32 mouse cellular contexts compared by ENCODE assay signal in the genomic region with DNA sequence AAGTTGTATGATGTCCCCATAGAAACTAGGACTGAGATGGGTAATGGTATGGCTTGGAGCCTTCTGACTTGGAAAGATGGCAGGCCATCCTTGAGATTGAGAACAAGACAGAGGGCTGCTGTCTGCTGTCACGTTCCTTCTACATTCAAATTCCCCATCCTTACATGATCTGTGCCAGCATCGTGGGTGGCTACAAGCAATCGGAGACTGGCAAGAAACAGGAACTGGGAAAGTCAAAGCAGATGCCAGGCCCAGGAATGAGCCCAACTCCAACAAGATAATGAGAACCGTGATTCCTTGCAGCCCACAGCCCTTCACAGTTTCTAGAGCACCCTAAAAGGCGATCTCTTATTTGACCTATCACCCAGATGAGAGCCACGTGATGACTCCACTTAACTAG. TPM values are rescaled to one million over a fixed set of nuclear protein-coding genes. Genes with fewer than 3 reads are reported as not detected.
DNase-seq lines count a peak whose midpoint lies in the region; ATAC-seq and TF ChIP-seq lines count a peak whose summit lies in the region.
"Had no signal": no experiment of that assay in that cellular context is flagged by ENCODE, and none has a peak within 500 bp of the region (broad histone marks: within the 10 kb centered on the region; RNA-seq: fewer than 3 reads in every experiment).

No protein-coding gene starts in this region.

- peak; percentile 72 for ATAC-seq in frontal cortex, adult (ENCODE audit: low TSS enrichment)
- ATAC-seq in lung, postnatal 0 days, result no peak
- no peak for ATAC-seq in granulocyte monocyte progenitor cell, adult 5-6 weeks (replicated peaks; ENCODE audit: poor library complexity, severe bottlenecking)
- ATAC-seq: forebrain, embryonic 16.5 days; hindbrain, postnatal 0 days; inflammation-experienced regulatory T-cells, adult 6 months; intestine, embryonic 16.5 days; Patski had no signal

- no peaks in the 10 kb centered on the region for H3K9me3 ChIP-seq in lung, postnatal 0 days (ENCODE audit: low read length)
- H3K9me3 ChIP-seq: embryonic facial prominence, embryonic 10.5 days; embryonic facial prominence, embryonic 13.5 days; forebrain, embryonic 12.5 days; heart, embryonic 13.5 days had no signal

- no peak overlapping the region for H3K4me3 ChIP-seq in lung, postnatal 0 days (ENCODE audit: low read depth, low read length)
- H3K4me3 ChIP-seq: embryonic facial prominence, embryonic 10.5 days; embryonic facial prominence, embryonic 13.5 days; erythroblast, embryonic 14.5 days; forebrain, embryonic 12.5 days; heart, embryonic 13.5 days had no signal

- H3K36me3 ChIP-seq in lung, postnatal 0 days (ENCODE audit: insufficient read depth, low read length), result no peaks in the 10 kb centered on the region
- H3K36me3 ChIP-seq: embryonic facial prominence, embryonic 10.5 days; embryonic facial prominence, embryonic 13.5 days; forebrain, embryonic 12.5 days; G1E; heart, embryonic 13.5 days had no signal

- no peak for DNase-seq in frontal cortex, postnatal 25 days (ENCODE audit: low spot score in 2 of 2)
- peak; percentile 19 for DNase-seq in layer of hippocampus, adult 9-11 months
- DNase-seq in layer of hippocampus, postnatal 14 days (ENCODE audit: low spot score in 2 of 2), result no peak
- peak; percentile 53 to 65 for DNase-seq in right cerebral cortex, postnatal 10 days (ENCODE audit: low spot score in 2 of 2)
- peak; percentile 35 to 39 for DNase-seq in right cerebral cortex, postnatal 36 days (ENCODE audit: low spot score in 2 of 2)
- DNase-seq in lung, postnatal 0 days (ENCODE audit: low spot score), result no peak
- DNase-seq: adrenal gland, adult 2 months; adrenal gland, postnatal 14 days; B cell, adult 2 months; cerebellum, adult 11-12 months; cerebellum, adult 8-10 months; cerebellum, postnatal 10 days; cerebellum, postnatal 36 days; embryo, embryonic 11 days; gastrocnemius, postnatal 10 days; gastrocnemius, postnatal 36 days; heart, postnatal 14 days; heart, postnatal 4 days had no signal

- H3K4me2 ChIP-seq in lung, postnatal 0 days (replicated peaks; ENCODE audit: low read depth, low read length), result no peak overlapping the region
- H3K4me2 ChIP-seq: embryonic facial prominence, embryonic 13.5 days; forebrain, embryonic 12.5 days; heart, embryonic 13.5 days; hindbrain, embryonic 14.5 days had no signal

- H3K9ac ChIP-seq in lung, postnatal 0 days (replicated peaks; ENCODE audit: low read depth), result no peak overlapping the region
- H3K9ac ChIP-seq: embryonic facial prominence, embryonic 13.5 days; forebrain, embryonic 12.5 days; heart, embryonic 13.5 days; hindbrain, embryonic 14.5 days had no signal

- TF ChIP-seq CTCF in lung, postnatal 0 days (IDR thresholded peaks at IDR 0.05), result no peak

- WGBS in lung, postnatal 0 days, result 79% methylated on average over 6 of the region's 6 CpGs

- H3K4me1 ChIP-seq in lung, postnatal 0 days (ENCODE audit: insufficient read depth, low read depth, low read length), result no peaks in the 10 kb centered on the region
- H3K4me1 ChIP-seq: embryonic facial prominence, embryonic 10.5 days; embryonic facial prominence, embryonic 13.5 days; forebrain, embryonic 12.5 days; heart, embryonic 13.5 days had no signal

- no peak overlapping the region for H3K27ac ChIP-seq in lung, postnatal 0 days (ENCODE audit: low read length)
- H3K27ac ChIP-seq: embryonic facial prominence, embryonic 10.5 days; embryonic facial prominence, embryonic 13.5 days; forebrain, embryonic 12.5 days; heart, embryonic 13.5 days; hindbrain, embryonic 14.5 days; hindbrain, postnatal 0 days had no signal

- TF ChIP-seq EP300 in lung, postnatal 0 days (IDR thresholded peaks at IDR 0.05), result no peak

- no peaks in the 10 kb centered on the region for H3K27me3 ChIP-seq in lung, postnatal 0 days (replicated peaks; ENCODE audit: insufficient read depth, low read length)
- H3K27me3 ChIP-seq: embryonic facial prominence, embryonic 13.5 days had no signal

RNA-seq across cellular contexts. Expression of a gene that starts 51.3 kb away (rescaled TPM):
- 100 to 1,000 TPM; 112 TPM for total RNA-seq in layer of hippocampus, postnatal 14 days (2021)
- 24.6 and 26.1 TPM in 2 replicates for polyA plus RNA-seq in lung, postnatal 0 days (2015; fragmentation: Nextera tagmentation; extraction: Ambion mirVana)
- 58.8 and 61.4 TPM in 2 replicates for total RNA-seq in granulocyte monocyte progenitor cell, adult 5-6 weeks (2014; fragmentation: Nextera tagmentation)
- 7.8 and 10.1 TPM in 2 replicates for total RNA-seq in granulocyte monocyte progenitor cell, adult 5-6 weeks (2017)
- polyA plus RNA-seq: G1E had no signal

Comparison
In these comparisons a context has a peak if more than half of its experiments do, and no peak if none do; other contexts are left out.
1. DNase-seq: peak in layer of hippocampus, adult 9-11 months (single experiment), right cerebral cortex, postnatal 10 days (2 of 2) and right cerebral cortex, postnatal 36 days (2 of 2); none in frontal cortex, postnatal 25 days (0 of 2), layer of hippocampus, postnatal 14 days (0 of 2) and lung, postnatal 0 days (single experiment).